Mouse (Mus musculus) adrenal gland, postnatal 25 days (tissue): ENCODE results near the gene Ptgdr2. TPM values are rescaled to one million over a fixed set of nuclear protein-coding genes. Genes with fewer than 3 reads are reported as not detected.

Experiments
- DNase-seq: peaks from one replicate; pipeline ENCODE4 v3.0.0; 2021; ENCODE audit warnings: mixed read lengths
- long read RNA-seq: library from polyadenylated mRNA; stranded (forward); transcript quantifications from one replicate; pipeline ENCODE4 v2.0.0, GENCODE M21; 2021
- total RNA-seq: library from RNA; stranded (reverse); gene quantifications from 2 replicates; pipeline ENCODE4 v1.2.3, GENCODE M21; 2021

The Ptgdr2 gene
- total RNA-seq = 0.12 and 0.48 TPM in 2 replicates
- long read RNA-seq = 0 reads

- no peak for DNase-seq
Measured at GRCm38 (mm10) chr19:10937110-10937563, at the start of gene Ptgdr2. Gene Ptgdr2 (plus strand): TSS chr19:10937160.

GRCm38 (mm10) chr19:10892201-10892600 lies 44.8 kb upstream of the Ptgdr2 start:
- no peak for DNase-seq

DNA sequence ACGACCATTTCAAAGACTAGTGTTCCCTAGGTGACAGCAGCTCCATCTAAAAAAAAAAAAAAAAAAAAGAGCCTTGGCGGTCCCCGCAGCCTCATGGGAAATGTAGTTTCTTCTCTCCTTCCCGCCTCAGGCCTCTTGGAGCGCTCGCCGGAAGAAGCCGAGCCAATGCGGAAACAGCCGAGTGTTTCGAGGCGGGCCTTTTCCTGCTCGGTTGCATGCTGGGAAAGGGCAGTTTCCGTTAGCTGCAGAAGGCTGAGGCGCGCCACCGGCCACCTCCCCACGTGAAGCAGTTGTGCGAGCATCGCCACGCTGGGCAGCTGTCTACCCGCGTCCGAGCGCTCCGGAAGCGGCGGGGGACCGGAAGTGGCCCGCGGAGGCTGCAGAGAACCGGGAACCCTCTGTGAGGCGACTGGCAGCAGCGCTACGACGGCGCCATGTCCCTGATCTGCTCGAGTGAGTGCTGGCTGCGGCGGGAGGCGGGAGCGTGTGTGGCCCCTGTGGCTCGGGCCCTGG lies 41.9 kb upstream of the Ptgdr2 start, which contains the start of gene Prpf19:
Gene Prpf19 (plus strand): TSS at position 216 of the 513 bp plus-strand sequence.
- DNase-seq = peak; percentile 96

DNA sequence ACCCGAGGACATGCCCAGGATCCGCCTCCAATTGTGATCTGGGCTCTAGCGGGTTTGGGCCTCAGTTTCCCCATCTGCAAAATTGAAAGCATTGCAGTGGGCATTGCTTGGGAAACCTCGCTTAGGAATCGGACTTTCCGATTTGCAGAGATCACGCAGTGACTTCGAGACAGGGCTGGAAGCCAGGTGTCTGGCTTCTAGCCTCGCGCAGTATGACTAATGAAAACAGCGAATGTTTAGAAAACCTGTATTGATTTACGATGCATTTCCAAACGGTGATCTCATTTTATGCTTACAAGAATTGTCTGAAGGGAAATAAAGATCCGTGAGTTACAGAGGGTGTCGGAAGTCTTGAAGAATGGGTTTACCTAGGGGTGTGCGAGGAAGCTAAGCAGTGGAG lies 41.3 kb upstream of the Ptgdr2 start:
- peak; percentile 29 for DNase-seq

GRCm38 (mm10) chr19:10896849-10897248 lies 40.1 kb upstream of the Ptgdr2 start:
- no peak for DNase-seq

DNA sequence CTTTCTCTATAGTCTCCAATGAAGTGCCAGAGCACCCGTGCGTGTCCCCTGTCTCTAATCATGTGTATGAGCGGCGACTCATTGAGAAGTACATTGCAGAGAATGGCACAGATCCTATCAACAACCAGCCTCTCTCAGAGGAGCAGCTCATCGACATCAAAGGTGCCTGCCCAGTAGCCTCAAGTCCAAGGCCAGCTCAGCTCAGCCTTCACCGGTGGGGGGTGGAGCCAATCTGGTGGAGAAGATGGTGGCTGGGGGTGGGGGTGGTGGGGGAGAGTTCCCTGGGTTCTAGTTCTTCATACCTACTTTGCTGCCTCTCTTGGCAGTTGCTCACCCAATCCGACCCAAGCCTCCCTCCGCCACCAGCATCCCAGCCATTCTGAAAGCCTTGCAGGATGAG lies 39.5 kb upstream of the Ptgdr2 start:
- no peak for DNase-seq

DNA sequence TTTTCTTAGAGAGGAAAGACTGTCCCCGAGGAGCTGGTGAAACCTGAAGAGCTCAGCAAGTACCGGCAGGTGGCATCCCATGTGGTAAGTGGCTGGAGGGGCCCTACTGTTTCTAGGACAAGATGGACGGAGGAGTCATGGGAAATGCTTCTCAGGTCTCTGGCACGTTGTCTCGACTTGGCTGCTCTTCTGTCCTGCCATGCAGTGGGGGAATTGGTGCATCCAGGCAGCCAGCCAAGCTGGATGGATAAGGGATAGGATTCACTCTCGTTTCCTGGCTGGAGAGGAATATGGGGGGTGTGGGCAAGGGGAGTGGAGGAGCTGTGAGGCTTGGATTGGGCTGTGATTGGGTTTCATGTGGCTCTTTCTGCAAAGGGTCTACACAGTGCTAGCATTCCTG lies 36.6 kb upstream of the Ptgdr2 start:
- no peak for DNase-seq

DNA sequence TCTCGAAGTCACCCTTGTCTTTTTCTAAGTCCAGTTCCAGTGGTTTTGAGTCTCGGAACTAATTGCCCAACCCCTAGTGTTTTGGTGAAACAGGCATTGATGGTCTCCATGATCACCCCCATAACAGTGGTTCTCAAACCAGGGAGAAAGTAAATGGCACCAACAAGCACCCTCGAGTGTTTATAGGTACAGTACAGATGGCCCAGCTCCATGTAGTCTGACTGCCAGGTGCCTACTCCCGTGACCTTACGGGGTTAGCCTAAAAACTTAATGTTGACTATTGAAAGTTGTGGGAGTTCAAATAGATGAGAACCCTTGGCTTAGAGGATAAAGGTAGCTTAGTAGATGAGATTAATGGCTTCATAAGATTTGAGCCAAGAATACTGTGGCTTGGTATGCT lies 35.9 kb upstream of the Ptgdr2 start:
- DNase-seq = no peak

DNA sequence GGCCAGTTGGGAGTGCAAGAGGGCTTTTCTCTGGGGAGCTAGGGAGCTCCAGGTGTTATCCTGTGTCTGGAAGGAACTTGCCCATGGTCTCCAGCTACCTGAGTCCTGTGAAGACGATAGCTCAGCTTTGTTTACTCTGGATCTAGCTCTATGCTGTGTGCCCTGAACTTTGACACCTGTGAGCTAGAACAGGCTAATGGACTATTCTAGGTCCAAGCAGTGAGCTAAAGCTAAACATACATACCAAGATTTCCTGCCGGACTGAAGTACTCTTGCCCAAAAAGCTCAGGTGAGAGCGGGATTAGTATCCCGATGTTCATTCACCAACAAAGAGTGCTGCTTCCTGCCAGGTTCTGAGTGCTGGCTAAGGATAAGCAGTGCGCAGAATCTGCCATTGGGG lies 32.4 kb upstream of the Ptgdr2 start:
- no peak for DNase-seq

DNA sequence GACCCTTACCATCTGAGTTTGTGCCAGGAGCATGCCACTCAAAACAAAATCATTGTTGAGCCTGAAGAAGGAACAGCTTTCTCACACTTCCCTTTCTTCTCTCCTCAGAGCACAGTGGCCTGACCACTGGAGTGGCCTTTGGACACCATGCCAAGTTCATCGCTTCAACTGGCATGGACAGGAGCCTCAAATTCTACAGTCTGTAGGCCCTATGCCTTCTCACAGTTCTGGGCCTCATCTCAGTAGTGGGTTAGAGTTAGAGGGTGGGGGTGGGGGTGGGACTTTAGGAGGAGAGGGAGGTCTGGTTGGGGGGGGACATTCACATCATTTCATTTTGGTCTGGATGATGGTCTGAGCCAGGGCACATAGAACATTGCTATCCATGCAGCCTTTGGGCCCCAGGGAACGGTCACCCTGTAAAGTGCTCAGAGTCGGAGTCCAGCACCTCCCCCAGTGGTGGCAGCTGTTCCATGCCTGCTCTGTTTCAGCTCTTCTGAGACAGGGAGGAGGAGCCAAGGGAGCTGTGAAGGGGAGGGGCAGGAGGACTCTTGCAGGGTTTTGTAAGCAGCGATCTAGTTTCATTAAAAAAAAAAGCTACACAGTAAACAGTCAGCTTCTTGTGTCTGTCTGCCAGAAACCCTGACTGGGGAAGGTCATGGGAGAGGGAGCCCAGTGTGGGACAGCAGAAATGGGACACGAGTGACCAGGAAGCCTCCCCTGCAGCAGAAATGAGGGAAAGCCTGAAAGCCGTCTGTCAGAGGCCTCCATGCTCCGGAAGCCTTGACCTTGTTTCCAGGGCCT lies 31.8 kb upstream of the Ptgdr2 start:
- peak; percentile 70 for DNase-seq

DNA sequence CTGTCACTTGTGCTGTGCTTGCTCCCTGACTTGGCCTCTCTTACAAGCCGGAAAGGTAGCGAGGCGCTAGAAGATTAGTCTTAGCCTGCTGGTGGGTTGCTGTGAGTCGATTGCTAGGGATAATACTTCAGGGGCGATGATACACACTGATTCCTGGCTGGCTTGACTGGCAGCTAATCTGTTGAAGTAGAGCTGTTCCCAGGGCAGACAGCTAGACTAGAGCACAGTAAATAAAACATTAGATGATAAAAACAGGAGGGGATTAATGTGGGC lies 31.3 kb upstream of the Ptgdr2 start:
- DNase-seq = no peak

DNA sequence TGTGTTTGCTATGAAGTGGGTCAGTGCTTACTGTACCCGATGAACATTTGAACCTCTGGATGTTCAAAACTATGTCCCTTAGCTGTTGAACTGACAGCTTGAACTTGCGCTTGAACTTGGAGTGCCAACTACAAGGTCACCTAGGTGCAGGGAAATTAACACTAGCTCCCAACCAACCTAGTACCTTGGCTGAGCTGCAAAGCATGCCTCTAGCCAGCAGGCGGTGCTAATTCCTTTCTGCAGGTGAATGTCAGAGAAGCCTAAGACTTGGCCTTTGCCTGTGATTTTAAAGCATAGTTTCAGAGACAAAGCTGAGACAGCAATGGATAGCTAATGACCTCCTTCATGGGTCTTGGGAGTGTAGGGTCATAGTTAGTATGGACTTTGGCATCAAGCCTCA lies 29.1 kb upstream of the Ptgdr2 start:
- DNase-seq = peak; percentile 53

GRCm38 (mm10) chr19:10909087-10909721 lies 27.8 kb upstream of the Ptgdr2 start:
- DNase-seq = no peak

DNA sequence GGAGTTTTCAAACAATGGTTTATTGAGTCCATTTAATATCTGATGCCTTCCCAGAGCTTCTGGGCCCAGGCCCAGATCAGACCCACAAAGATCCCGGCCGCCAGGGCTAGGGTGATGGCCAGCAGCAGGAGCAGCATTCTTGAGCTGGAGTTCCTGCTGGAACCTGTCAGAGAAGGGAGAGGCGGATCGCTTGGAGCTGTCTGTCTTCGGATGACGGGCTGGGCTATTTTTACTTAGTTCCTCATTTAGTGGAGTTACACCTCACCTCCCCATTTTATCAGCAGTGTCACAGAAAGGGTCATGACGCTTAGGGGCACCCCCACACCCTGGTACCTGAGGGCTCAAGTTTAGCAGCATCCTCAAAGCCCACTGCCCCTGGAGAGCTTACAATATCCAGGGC lies 22.7 kb upstream of the Ptgdr2 start:
- no peak for DNase-seq

DNA sequence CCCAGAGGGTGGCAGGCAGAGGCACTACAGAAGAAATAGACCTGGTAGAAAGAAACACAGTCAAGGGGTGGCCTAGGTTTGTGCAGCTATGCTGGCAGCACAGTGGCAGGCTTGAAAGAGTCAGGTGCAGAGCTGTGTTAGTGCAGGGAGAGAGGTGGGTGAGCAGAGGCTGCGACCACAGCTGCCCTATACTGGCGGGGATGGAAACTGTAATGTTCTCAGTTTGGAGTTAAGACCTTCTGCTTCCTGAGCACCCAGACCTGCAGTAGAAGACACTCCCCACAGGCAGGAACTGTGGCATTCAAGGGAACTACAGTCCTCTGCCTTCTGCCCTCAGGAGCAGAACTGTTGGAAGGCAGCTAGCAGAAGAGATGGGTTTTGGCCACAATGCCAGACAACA lies 22.1 kb upstream of the Ptgdr2 start:
- no peak for DNase-seq

DNA sequence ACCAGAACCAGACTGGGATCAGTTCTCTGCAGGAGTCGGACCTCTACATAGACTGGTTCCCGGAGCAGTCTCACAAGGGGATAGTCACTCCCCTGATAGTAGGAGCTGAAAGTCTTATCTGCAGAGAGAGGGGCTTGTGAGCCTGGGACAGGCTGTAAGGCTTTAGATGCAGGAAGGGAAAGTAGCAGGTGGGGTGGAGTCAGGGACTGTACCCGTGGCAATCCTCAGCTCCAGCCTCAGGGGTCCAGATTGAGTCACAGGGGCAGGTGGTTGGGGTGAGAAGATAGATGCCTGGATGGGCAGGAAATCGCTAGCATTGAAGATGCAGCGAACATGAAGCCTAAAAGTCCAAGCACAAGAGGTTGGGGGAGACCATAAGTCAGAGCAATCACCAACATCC lies 20.5 kb upstream of the Ptgdr2 start:
- no peak for DNase-seq

- no peak for DNase-seq
Measured at GRCm38 (mm10) chr19:10918321-10918991, 18.5 kb upstream of the Ptgdr2 start.

GRCm38 (mm10) chr19:10920532-10920931 lies 16.4 kb upstream of the Ptgdr2 start, which contains the start of gene Zp1:
Gene Zp1 (minus strand): TSS chr19:10920632.
- no peak for DNase-seq

DNA sequence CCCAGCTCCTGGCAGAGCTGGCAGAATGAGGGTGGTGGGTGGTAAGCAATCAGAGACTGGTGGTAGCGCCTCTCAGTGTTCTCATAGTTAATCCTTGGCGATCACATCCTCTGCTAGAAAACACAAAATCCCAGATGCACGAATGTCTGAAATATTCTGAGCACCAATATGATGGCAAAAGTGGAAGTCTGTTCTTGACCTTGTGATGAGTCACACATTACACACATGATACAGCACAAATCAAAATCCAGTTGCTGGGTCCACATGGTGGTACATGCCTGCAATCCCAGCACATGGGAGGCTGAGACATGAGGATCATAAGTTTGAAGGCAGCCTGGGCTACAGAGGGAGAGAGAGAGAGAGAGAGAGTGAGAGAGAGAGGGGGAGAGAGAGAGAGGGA lies 15.9 kb upstream of the Ptgdr2 start:
- no peak for DNase-seq

GRCm38 (mm10) chr19:10924220-10924619 lies 12.7 kb upstream of the Ptgdr2 start:
- no peak for DNase-seq

DNA sequence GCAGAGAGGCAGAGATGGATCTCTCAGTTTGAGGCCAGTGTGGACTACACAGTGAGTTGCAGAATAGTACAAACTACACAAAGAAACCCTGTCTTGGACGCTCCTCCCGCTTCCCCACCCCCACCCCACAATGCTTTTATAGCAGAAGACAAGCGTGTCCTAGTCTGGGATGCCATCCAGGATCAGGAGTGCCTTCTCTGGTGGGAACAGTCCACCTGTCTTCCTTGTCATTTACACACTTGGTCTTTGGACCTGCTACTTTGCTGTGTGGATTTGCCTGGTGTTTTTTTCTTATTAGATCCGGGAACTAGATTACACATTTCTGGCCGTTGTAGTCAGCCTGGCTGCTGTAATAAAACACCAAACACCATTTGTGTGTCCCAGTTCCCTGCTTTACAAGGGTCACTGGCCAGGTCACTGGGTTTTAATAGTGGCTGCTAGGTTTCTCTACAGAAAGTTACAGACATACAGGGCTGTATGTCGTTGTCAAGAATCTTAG lies 10.8 kb upstream of the Ptgdr2 start:
- DNase-seq = no peak

- no peak for DNase-seq
Measured at GRCm38 (mm10) chr19:10926666-10927065, 10.3 kb upstream of the Ptgdr2 start.

- DNase-seq = no peak
Measured at GRCm38 (mm10) chr19:10930641-10931040, 6.3 kb upstream of the Ptgdr2 start.
